Mouse (Mus musculus): ENCODE data around the gene Abca3. TPM values are rescaled to one million over a fixed set of nuclear protein-coding genes. Genes with fewer than 3 reads are reported as not detected.

Gene Abca3
- polyA plus RNA-seq, 1 experiment: 57.0 TPM

DNA sequence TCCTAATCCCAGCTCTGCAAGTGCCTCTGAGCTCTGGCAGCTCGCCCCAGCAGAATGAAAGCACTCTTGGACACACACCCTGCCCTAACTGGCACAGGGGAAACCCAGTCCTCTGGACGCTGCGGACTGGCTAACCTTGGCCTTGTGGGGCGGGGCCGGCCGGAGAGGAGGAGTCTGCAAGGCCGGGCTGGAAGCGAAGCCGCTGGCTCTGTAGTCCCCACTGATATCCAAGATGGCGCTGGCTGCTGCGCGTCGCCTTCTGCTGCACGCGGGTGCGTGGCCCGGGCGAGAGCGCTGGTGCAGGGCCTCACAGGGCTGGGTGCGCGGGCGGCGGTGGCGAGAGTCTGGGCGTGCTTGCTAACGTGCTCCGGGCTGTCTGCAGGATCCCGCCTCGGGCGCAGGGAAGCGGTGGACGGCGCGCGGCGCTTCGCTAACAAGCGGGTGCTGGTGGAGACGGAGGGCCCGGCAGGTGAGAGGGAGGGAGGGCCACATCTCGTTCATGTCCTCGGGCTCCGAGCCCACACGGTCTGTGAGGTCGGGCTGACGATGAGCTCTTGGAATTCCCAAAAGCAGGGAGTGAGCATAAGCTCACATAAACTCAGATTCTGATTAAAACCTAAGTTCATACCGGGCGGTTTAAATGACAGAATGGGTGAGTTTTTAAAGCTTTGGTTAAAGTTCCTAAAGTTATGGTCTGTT, 74.9 kb downstream of the Abca3 start, which contains the start of gene Eci1:
Gene Eci1, plus strand, starts transcription at position 171 of the 699 bp plus-strand sequence.
- TF ChIP-seq POLR2A (IDR thresholded peaks at IDR 0.05; ENCODE audit: borderline replicate concordance, insufficient read depth, low read length): peak; percentile 90
- TF ChIP-seq CTCF (IDR thresholded peaks at IDR 0.05; ENCODE audit: borderline replicate concordance, insufficient read depth, low read depth, low read length): no peak
- no peaks in the 10 kb centered on the region for H3K27me3 ChIP-seq (ENCODE audit: control insufficient read depth, insufficient read depth, low read length)
- H3K27ac ChIP-seq (ENCODE audit: insufficient read depth, low read length): peak within 1 kb of the TSS; percentile 93
- peak within 1 kb of the TSS; percentile 79 for H3K4me3 ChIP-seq (replicated peaks; ENCODE audit: insufficient read depth, low read depth, low read length)
- peaks cover 19% of the 10 kb centered on the region; the same call in 1 of the 2 replicates for H3K4me1 ChIP-seq (ENCODE audit: control insufficient read depth, insufficient read depth, low read length)
- DNase-seq: peak; percentile 97 to 99
- WGBS: 1% methylated on average over 48 of the region's 48 CpGs

DNA sequence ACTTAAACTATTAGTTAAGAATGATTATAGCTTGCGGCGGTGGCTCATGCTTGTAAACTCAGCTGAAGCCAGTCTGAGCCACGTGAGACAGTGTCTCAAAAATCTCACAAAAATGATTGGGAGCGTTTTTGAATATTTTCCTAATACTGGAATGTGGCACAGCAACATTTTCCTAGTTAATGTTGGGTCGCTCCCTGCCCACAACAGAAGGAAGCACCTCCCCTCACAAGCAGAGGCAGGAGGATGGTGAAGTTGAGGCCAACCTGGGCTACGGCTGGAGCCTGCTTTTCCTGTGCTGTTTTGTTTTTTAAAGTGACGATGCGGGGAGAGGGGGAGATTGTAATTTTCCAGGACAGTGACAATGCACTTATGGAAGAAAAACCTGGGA, 75.4 kb downstream of the Abca3 start:
- peaks cover 19% of the 10 kb centered on the region; the same call in 1 of the 2 replicates for H3K4me1 ChIP-seq (ENCODE audit: control insufficient read depth, insufficient read depth, low read length)
- no peak for TF ChIP-seq CTCF (IDR thresholded peaks at IDR 0.05; ENCODE audit: borderline replicate concordance, insufficient read depth, low read depth, low read length)
- TF ChIP-seq POLR2A (IDR thresholded peaks at IDR 0.05; ENCODE audit: borderline replicate concordance, insufficient read depth, low read length): no peak
- peak overlapping the region; percentile 79 for H3K4me3 ChIP-seq (replicated peaks; ENCODE audit: insufficient read depth, low read depth, low read length)
- no peaks in the 10 kb centered on the region for H3K27me3 ChIP-seq (ENCODE audit: control insufficient read depth, insufficient read depth, low read length)
- DNase-seq: no peak
- WGBS: 2% methylated on average over 8 of the region's 8 CpGs
- H3K27ac ChIP-seq (ENCODE audit: insufficient read depth, low read length): peak overlapping the region; percentile 41; the same call in 1 of the 2 replicates

DNA sequence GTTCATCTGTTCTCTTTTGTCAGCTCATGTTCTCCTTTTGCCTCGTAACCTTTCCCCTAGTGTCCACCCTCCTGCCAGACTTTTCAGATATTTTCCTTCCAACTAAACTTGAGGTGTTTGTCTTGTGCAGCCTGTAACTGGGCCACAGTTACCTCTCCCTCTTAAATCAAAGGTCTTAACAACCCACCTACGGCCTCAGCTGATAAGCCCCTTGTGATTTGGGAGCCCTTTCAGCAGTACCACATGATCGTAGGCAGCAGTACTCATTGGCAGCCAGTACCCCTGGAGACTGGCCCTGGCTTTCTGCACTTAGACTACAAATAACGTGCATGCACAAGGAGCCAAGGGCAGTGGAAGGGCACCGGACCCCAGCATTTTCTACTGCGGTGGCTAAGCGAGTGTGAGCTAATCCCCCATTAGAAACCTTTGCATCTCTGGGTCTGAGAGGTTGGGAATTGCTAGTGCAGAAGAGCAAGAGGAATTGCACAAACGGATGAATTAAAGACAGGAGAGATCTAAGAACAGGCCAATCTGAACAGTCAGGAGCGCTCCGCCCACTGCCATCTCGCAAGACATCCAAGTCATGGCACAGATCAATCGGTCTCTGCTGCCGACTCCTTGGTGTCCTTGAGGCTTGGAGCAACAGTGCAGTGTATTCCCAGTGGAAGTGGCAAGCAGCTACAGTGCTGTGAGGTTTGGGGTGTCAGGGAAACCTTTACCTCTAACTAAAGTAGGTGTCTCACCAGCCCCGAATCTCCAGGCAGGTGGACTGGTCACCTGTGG, 77.6 kb downstream of the Abca3 start:
- H3K4me3 ChIP-seq (replicated peaks; ENCODE audit: insufficient read depth, low read depth, low read length): no peak overlapping the region
- peaks cover 13% of the 10 kb centered on the region; the same call in 1 of the 2 replicates for H3K4me1 ChIP-seq (ENCODE audit: control insufficient read depth, insufficient read depth, low read length)
- no peaks in the 10 kb centered on the region for H3K27me3 ChIP-seq (ENCODE audit: control insufficient read depth, insufficient read depth, low read length)
- DNase-seq: no peak
- TF ChIP-seq POLR2A (IDR thresholded peaks at IDR 0.05; ENCODE audit: borderline replicate concordance, insufficient read depth, low read length) (no peak), CTCF (IDR thresholded peaks at IDR 0.05; ENCODE audit: borderline replicate concordance, insufficient read depth, low read depth, low read length) (no peak)
- H3K27ac ChIP-seq (ENCODE audit: insufficient read depth, low read length): no peak overlapping the region
- 73% methylated on average over 14 of the region's 14 CpGs for WGBS

DNA sequence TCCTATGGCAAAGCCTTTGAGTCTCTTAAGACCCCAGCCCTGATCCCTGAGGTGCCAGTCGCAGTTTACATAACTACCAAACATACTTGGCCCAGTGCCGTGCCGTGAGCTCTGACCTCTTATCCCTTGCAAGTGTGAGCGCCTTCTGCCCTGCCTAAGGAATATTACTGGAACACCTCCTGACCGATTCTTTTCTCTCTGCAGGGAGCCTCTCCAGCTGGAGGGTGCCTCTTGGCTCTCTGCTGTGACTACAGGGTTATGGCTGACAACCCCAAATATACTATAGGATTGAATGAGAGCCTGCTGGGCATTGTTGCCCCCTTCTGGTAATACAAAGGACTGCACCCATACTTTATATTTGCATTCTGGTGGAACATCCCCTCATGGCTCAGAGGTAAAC, 85.3 kb downstream of the Abca3 start:
- Histone ChIP-seq H3K4me3 (replicated peaks; ENCODE audit: insufficient read depth, low read depth, low read length) (no peak overlapping the region), H3K27ac (ENCODE audit: insufficient read depth, low read length) (no peak overlapping the region; the same call in 1 of the 2 replicates), H3K4me1 (ENCODE audit: control insufficient read depth, insufficient read depth, low read length) (peaks cover 14% of the 10 kb centered on the region), H3K27me3 (ENCODE audit: control insufficient read depth, insufficient read depth, low read length) (no peaks in the 10 kb centered on the region)
- peak; percentile 67 to 68 for DNase-seq
- peak; percentile 56 for TF ChIP-seq CTCF (IDR thresholded peaks at IDR 0.05; ENCODE audit: borderline replicate concordance, insufficient read depth, low read depth, low read length)
- no peak for TF ChIP-seq POLR2A (IDR thresholded peaks at IDR 0.05; ENCODE audit: borderline replicate concordance, insufficient read depth, low read length)
- 36% methylated on average over 5 of the region's 5 CpGs for WGBS

DNA sequence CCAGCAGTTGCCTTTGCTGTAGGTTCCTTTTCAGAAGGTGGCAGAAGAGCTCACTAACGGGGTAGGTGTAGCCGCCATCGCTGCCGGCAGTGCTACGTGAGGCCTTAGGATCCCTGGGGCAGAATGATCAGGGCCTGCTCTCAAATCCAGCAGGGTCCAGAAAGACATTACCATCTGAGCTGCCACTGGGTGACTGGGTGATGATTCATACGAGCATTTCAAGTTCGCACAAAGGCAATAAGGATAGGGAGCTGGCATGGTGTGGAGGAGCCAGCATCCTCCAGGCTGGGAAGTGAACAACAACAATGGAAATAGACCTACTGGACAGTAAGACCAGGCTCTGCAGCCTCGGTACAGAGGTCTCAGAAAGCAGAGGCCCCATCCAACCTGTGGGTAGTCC, 88.6 kb downstream of the Abca3 start:
- TF ChIP-seq CTCF (IDR thresholded peaks at IDR 0.05; ENCODE audit: borderline replicate concordance, insufficient read depth, low read depth, low read length) (no peak), POLR2A (IDR thresholded peaks at IDR 0.05; ENCODE audit: borderline replicate concordance, insufficient read depth, low read length) (no peak)
- H3K4me3 ChIP-seq (replicated peaks; ENCODE audit: insufficient read depth, low read depth, low read length): no peak overlapping the region
- WGBS: 80% methylated on average over 8 of the region's 8 CpGs
- H3K4me1 ChIP-seq (ENCODE audit: control insufficient read depth, insufficient read depth, low read length): peaks cover 40% of the 10 kb centered on the region
- no peaks in the 10 kb centered on the region for H3K27me3 ChIP-seq (ENCODE audit: control insufficient read depth, insufficient read depth, low read length)
- no peak overlapping the region for H3K27ac ChIP-seq (ENCODE audit: insufficient read depth, low read length)
- DNase-seq: no peak

DNA sequence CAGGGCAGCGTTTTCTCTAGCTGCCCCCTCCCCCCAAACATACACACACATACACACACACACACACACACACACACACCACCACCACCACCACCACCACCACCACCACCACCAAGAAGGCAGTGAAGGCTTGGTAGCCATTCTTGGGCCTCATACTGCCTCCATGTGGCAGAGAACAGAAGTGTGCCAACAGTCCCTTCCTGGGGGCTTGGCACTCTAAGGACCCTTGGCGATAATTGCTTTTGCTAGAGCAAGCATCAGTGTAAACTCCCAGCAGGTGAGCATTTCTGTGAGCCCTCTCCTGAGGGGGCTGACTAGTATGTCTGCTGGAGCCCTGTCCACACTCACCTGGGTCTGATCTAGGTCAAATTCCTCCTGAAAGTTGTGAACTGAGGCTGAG, 89.4 kb downstream of the Abca3 start:
- Histone ChIP-seq H3K27ac (ENCODE audit: insufficient read depth, low read length) (no peak overlapping the region), H3K4me3 (replicated peaks; ENCODE audit: insufficient read depth, low read depth, low read length) (no peak overlapping the region), H3K27me3 (ENCODE audit: control insufficient read depth, insufficient read depth, low read length) (no peaks in the 10 kb centered on the region), H3K4me1 (ENCODE audit: control insufficient read depth, insufficient read depth, low read length) (peaks cover 40% of the 10 kb centered on the region)
- TF ChIP-seq CTCF (IDR thresholded peaks at IDR 0.05; ENCODE audit: borderline replicate concordance, insufficient read depth, low read depth, low read length) (no peak), POLR2A (IDR thresholded peaks at IDR 0.05; ENCODE audit: borderline replicate concordance, insufficient read depth, low read length) (no peak)
- WGBS: 14% methylated on average over 2 of the region's 2 CpGs
- DNase-seq: no peak

DNA sequence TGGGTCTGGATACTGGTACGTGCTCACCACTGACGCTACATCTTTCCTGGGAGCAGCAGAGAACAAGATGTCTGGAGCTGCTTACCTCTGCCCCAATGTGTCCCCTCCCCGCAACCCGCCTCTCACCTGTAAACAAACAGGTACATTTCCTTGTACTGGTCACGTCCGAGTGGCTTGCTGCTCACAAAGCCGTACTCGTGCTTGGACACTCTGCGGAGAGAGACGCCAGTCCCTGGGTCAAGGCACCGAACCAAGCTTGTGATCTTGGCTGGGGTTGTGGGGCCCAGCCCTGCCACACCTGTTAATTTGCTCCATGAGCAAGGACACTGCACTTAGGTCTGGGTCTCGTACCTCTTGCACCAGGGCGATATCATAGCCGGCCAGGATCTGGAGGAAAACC, 90.4 kb downstream of the Abca3 start:
- DNase-seq: no peak
- Histone ChIP-seq H3K27me3 (ENCODE audit: control insufficient read depth, insufficient read depth, low read length) (no peaks in the 10 kb centered on the region), H3K27ac (ENCODE audit: insufficient read depth, low read length) (peak overlapping the region; percentile 29; the same call in 1 of the 2 replicates), H3K4me1 (ENCODE audit: control insufficient read depth, insufficient read depth, low read length) (peaks cover 37% of the 10 kb centered on the region), H3K4me3 (replicated peaks; ENCODE audit: insufficient read depth, low read depth, low read length) (no peak overlapping the region)
- 67% methylated on average over 14 of the region's 14 CpGs for WGBS
- TF ChIP-seq POLR2A (IDR thresholded peaks at IDR 0.05; ENCODE audit: borderline replicate concordance, insufficient read depth, low read length) (no peak), CTCF (IDR thresholded peaks at IDR 0.05; ENCODE audit: borderline replicate concordance, insufficient read depth, low read depth, low read length) (no peak)
